ENCODE assay signal across 20 mouse cellular contexts in the genomic region with DNA sequence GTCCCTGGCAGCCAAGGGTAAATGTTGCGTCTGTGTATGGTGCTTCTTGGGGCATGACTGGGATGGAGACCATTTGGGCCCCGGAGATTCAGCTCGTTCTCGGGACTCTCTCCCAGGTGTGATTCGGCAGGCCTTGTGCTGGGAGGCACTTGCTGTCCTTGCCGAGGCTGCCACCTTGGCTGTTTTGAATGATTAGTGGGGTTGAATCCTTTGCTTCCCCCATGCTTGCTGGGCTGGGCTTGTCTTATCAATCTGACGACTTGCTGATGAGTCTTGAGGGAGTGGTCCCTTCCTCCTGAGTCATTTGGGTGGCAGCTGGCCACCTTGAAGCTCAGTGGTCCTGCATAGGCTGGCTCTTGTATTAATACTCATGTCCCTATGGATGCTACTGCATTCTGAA. TPM values are rescaled to one million over a fixed set of nuclear protein-coding genes. Genes with fewer than 3 reads are reported as not detected.
DNase-seq lines count a peak whose midpoint lies in the region; ATAC-seq lines count a peak whose summit lies in the region.
"Had no signal": no experiment of that assay in that cellular context is flagged by ENCODE, and none has a peak within 500 bp of the region (broad histone marks: within the 10 kb centered on the region; RNA-seq: fewer than 3 reads in every experiment).

No protein-coding gene starts in this region.

- WGBS in hindbrain, embryonic 15.5 days: 80% methylated on average over 7 of the region's 7 CpGs
- WGBS in hindbrain, embryonic 12.5 days: 71% methylated on average over 7 of the region's 7 CpGs
- WGBS in forebrain, embryonic 15.5 days: 87% methylated on average over 7 of the region's 7 CpGs
- 84% methylated on average over 7 of the region's 7 CpGs for WGBS in hindbrain, embryonic 16.5 days
- WGBS in midbrain, embryonic 16.5 days: 81% methylated on average over 7 of the region's 7 CpGs

- no peak for ATAC-seq in hindbrain, embryonic 15.5 days (ENCODE audit: low FRiP score, low read depth)
- no peak for ATAC-seq in hindbrain, embryonic 12.5 days (ENCODE audit: low FRiP score)
- ATAC-seq in forebrain, embryonic 15.5 days (replicated peaks): no peak
- ATAC-seq in hindbrain, embryonic 16.5 days: no peak
- ATAC-seq in midbrain, embryonic 16.5 days: no peak
- ATAC-seq in megakaryocyte progenitor cell, adult 5-6 weeks (replicated peaks; ENCODE audit: poor library complexity): no peak

- H3K27me3 ChIP-seq in hindbrain, embryonic 15.5 days: 0 out of 2 replicates have a peak, but pooled peaks cover 7% of the 10 kb centered on the region
- peaks cover 22% of the 10 kb centered on the region for H3K27me3 ChIP-seq in hindbrain, embryonic 12.5 days
- H3K27me3 ChIP-seq in forebrain, embryonic 15.5 days: no peaks in the 10 kb centered on the region
- H3K27me3 ChIP-seq in hindbrain, embryonic 16.5 days (replicated peaks; ENCODE audit: control insufficient read depth, insufficient read depth, low read length): no peaks in the 10 kb centered on the region
- no peaks in the 10 kb centered on the region; the same call in 1 of the 2 replicates for H3K27me3 ChIP-seq in midbrain, embryonic 16.5 days (ENCODE audit: control insufficient read depth, insufficient read depth, low read depth, low read length)

- H3K4me1 ChIP-seq in hindbrain, embryonic 15.5 days (replicated peaks): peaks cover 8% of the 10 kb centered on the region
- H3K4me1 ChIP-seq in hindbrain, embryonic 12.5 days: peaks cover 4% of the 10 kb centered on the region; the same call in 1 of the 2 replicates
- peaks cover 5% of the 10 kb centered on the region for H3K4me1 ChIP-seq in forebrain, embryonic 15.5 days
- peaks cover 3% of the 10 kb centered on the region; the same call in 1 of the 2 replicates for H3K4me1 ChIP-seq in hindbrain, embryonic 16.5 days (ENCODE audit: control insufficient read depth, insufficient read depth, low read depth, low read length)
- H3K4me1 ChIP-seq in midbrain, embryonic 16.5 days (ENCODE audit: control insufficient read depth, insufficient read depth, low read length): peaks cover 4% of the 10 kb centered on the region; the same call in 1 of the 2 replicates
- H3K4me1 ChIP-seq: liver, embryonic 13.5 days had no signal

- no peak overlapping the region for H3K27ac ChIP-seq in hindbrain, embryonic 15.5 days (replicated peaks)
- no peak overlapping the region for H3K27ac ChIP-seq in hindbrain, embryonic 12.5 days
- H3K27ac ChIP-seq in forebrain, embryonic 15.5 days (replicated peaks): no peak overlapping the region
- H3K27ac ChIP-seq in hindbrain, embryonic 16.5 days (ENCODE audit: low read depth, low read length): no peak overlapping the region
- no peak overlapping the region for H3K27ac ChIP-seq in midbrain, embryonic 16.5 days (ENCODE audit: low read length)
- H3K27ac ChIP-seq: heart, adult 2 months; limb, embryonic 13.5 days; liver, embryonic 13.5 days had no signal

- no peaks in the 10 kb centered on the region for H3K36me3 ChIP-seq in hindbrain, embryonic 15.5 days
- no peaks in the 10 kb centered on the region for H3K36me3 ChIP-seq in hindbrain, embryonic 12.5 days
- no peaks in the 10 kb centered on the region for H3K36me3 ChIP-seq in forebrain, embryonic 15.5 days
- H3K36me3 ChIP-seq in hindbrain, embryonic 16.5 days (ENCODE audit: control insufficient read depth, insufficient read depth, low read length): no peaks in the 10 kb centered on the region
- H3K36me3 ChIP-seq in midbrain, embryonic 16.5 days (ENCODE audit: control insufficient read depth, insufficient read depth, low read length): no peaks in the 10 kb centered on the region
- H3K36me3 ChIP-seq: limb, embryonic 13.5 days; liver, embryonic 13.5 days had no signal

- H3K9ac ChIP-seq in hindbrain, embryonic 15.5 days: no peak overlapping the region
- H3K9ac ChIP-seq in hindbrain, embryonic 12.5 days: no peak overlapping the region
- no peak overlapping the region for H3K9ac ChIP-seq in forebrain, embryonic 15.5 days (replicated peaks)
- H3K9ac ChIP-seq in hindbrain, embryonic 16.5 days (ENCODE audit: low read depth, low read length): no peak overlapping the region
- no peak overlapping the region for H3K9ac ChIP-seq in midbrain, embryonic 16.5 days (ENCODE audit: low read depth, low read length)
- H3K9ac ChIP-seq: liver, embryonic 13.5 days; lung, embryonic 14.5 days had no signal

- no peaks in the 10 kb centered on the region for H3K9me3 ChIP-seq in hindbrain, embryonic 15.5 days
- H3K9me3 ChIP-seq in hindbrain, embryonic 12.5 days (replicated peaks): no peaks in the 10 kb centered on the region
- no peaks in the 10 kb centered on the region for H3K9me3 ChIP-seq in forebrain, embryonic 15.5 days
- no peaks in the 10 kb centered on the region for H3K9me3 ChIP-seq in hindbrain, embryonic 16.5 days (ENCODE audit: control insufficient read depth, low read length)
- no peaks in the 10 kb centered on the region for H3K9me3 ChIP-seq in midbrain, embryonic 16.5 days (replicated peaks; ENCODE audit: control insufficient read depth, low read length, poor library complexity, severe bottlenecking)
- H3K9me3 ChIP-seq: limb, embryonic 13.5 days; liver, embryonic 13.5 days had no signal

- H3K4me3 ChIP-seq in hindbrain, embryonic 15.5 days: peak overlapping the region; percentile 51; the same call in 1 of the 2 replicates
- no peak overlapping the region for H3K4me3 ChIP-seq in hindbrain, embryonic 12.5 days
- H3K4me3 ChIP-seq in forebrain, embryonic 15.5 days: peak overlapping the region; percentile 55; the same call in 1 of the 2 replicates
- H3K4me3 ChIP-seq in hindbrain, embryonic 16.5 days (ENCODE audit: low read length): no peak overlapping the region
- H3K4me3 ChIP-seq in midbrain, embryonic 16.5 days (ENCODE audit: low read depth, low read length): peak overlapping the region; percentile 50
- H3K4me3 ChIP-seq: heart, adult 2 months had no signal

- H3K4me2 ChIP-seq in hindbrain, embryonic 15.5 days: peak overlapping the region; percentile 94
- no peak overlapping the region for H3K4me2 ChIP-seq in hindbrain, embryonic 12.5 days (replicated peaks)
- peak overlapping the region; percentile 96 for H3K4me2 ChIP-seq in forebrain, embryonic 15.5 days (replicated peaks)
- peak overlapping the region; percentile 81 for H3K4me2 ChIP-seq in hindbrain, embryonic 16.5 days (ENCODE audit: low read length)
- H3K4me2 ChIP-seq in midbrain, embryonic 16.5 days (ENCODE audit: low read length): peak overlapping the region; percentile 97
- H3K4me2 ChIP-seq: liver, embryonic 13.5 days had no signal

- no peak for DNase-seq in ovary, postnatal 36 days (ENCODE audit: low spot score)
- DNase-seq in layer of hippocampus, postnatal 25 days (ENCODE audit: extremely low spot score in 1 of 2, low spot score in 1 of 2): no peak
- DNase-seq: cerebellum, postnatal 36 days; gastrocnemius, postnatal 14 days; heart, adult 2 months; kidney, adult 18-20 months; kidney, postnatal 10 days; liver, embryonic 13.5 days; lung, embryonic 14.5 days; lung, postnatal 4 days; right cerebral cortex, postnatal 14 days; spleen, adult 18-20 months; thymus, adult 2 months had no signal

RNA-seq across cellular contexts. Expression of a gene that starts 52.0 kb away (rescaled TPM):
- 9.3 and 10.7 TPM in 2 replicates for polyA plus RNA-seq in hindbrain, embryonic 15.5 days (2015; fragmentation: Nextera tagmentation; extraction: Ambion mirVana)
- 9.5 and 11.6 TPM in 2 replicates for polyA plus RNA-seq in hindbrain, embryonic 12.5 days (2016; fragmentation: Nextera tagmentation; extraction: Ambion mirVana)
- polyA plus RNA-seq in forebrain, embryonic 15.5 days (2015; fragmentation: Nextera tagmentation; extraction: Ambion mirVana): 8.2 and 9.7 TPM in 2 replicates
- polyA plus RNA-seq in hindbrain, embryonic 16.5 days (2015; fragmentation: Nextera tagmentation; extraction: Ambion mirVana): 9.4 and 9.5 TPM in 2 replicates
- 6.3 and 7.7 TPM in 2 replicates for polyA plus RNA-seq in midbrain, embryonic 16.5 days (2015; fragmentation: Nextera tagmentation; extraction: Ambion mirVana)
- total RNA-seq in layer of hippocampus, postnatal 25 days (2021): 1 to 10 TPM; 3.3 to 5.6 TPM
- 21.7 and 26.4 TPM in 2 replicates for total RNA-seq in megakaryocyte progenitor cell, adult 5-6 weeks (2015)
- total RNA-seq in megakaryocyte progenitor cell, adult 5-6 weeks (2017): 22.7 and 24.8 TPM in 2 replicates

Comparison
In these comparisons a context has a peak if more than half of its experiments do, and no peak if none do; other contexts are left out.
1. H3K4me3 ChIP-seq: peak in hindbrain, embryonic 15.5 days (single experiment), forebrain, embryonic 15.5 days (single experiment) and midbrain, embryonic 16.5 days (single experiment); none in hindbrain, embryonic 12.5 days (single experiment) and hindbrain, embryonic 16.5 days (single experiment).